Mouse (Mus musculus): ENCODE results near the gene Il4i1. TPM values are rescaled to one million over a fixed set of nuclear protein-coding genes. Genes with fewer than 3 reads are reported as not detected.

Il4i1 gene
- polyA plus RNA-seq, 1 experiment: 9.7 TPM

DNA sequence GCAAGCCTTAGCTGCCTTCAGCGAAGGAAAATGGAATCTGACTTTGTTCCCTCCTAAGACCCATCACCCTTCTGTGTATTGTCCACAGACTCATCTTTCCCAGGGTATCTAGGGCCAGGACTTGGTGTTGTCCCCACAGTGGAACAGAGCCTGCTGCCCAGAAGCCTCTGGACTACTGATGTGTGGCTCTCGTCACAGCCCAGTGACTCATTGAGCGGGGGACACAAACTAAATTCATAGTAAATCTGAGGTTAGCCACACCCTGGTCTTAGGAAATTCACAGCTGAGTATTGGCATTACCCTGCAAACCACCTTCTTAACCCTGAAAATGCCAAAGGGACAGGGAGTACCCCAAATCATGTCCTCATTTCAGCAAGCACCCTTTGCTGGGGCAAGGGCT is 10.6 kb downstream of the Il4i1 start:
- TF ChIP-seq CTCF (conservative IDR thresholded peaks at IDR 0.05; ENCODE audit: insufficient read depth, insufficient read length, low read depth, low read length) (no peak), POLR2A (IDR thresholded peaks at IDR 0.05; ENCODE audit: low read depth, low read length) (no peak)
- no peak for DNase-seq
- Histone ChIP-seq H3K4me3 (ENCODE audit: insufficient read depth, low read depth, low read length) (no peak overlapping the region), H3K27ac (ENCODE audit: insufficient read depth, low read depth, low read length) (no peak overlapping the region), H3K27me3 (replicated peaks; ENCODE audit: control insufficient read depth, insufficient read depth, low read length) (no peaks in the 10 kb centered on the region), H3K36me3 (ENCODE audit: control insufficient read depth, insufficient read depth, low read length) (0 out of 2 replicates have a peak, but pooled peaks cover 2% of the 10 kb centered on the region), H3K4me1 (ENCODE audit: control insufficient read depth, insufficient read depth, low read length) (no peaks in the 10 kb centered on the region)
- 54% methylated on average over 3 of the region's 3 CpGs for WGBS

DNA sequence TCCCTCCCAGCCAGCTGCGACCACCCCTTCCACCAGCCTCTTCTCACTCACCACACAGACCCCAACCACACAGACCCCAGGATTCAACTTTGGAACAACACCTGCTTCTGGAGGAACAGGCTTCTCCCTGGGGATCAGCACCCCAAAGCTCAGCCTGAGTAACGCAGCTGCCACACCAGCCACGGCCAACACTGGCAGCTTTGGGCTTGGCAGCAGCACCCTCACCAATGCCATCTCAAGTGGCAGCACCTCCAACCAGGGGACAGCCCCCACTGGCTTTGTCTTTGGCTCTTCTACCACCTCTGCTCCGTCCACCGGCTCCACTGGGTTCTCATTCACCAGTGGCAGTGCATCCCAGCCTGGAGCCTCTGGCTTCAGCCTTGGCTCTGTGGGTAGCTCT is 12.5 kb downstream of the Il4i1 start:
- Histone ChIP-seq H3K27me3 (replicated peaks; ENCODE audit: control insufficient read depth, insufficient read depth, low read length) (no peaks in the 10 kb centered on the region), H3K36me3 (ENCODE audit: control insufficient read depth, insufficient read depth, low read length) (0 out of 2 replicates have a peak, but pooled peaks cover 2% of the 10 kb centered on the region), H3K27ac (ENCODE audit: insufficient read depth, low read depth, low read length) (no peak overlapping the region), H3K4me1 (ENCODE audit: control insufficient read depth, insufficient read depth, low read length) (no peaks in the 10 kb centered on the region), H3K4me3 (ENCODE audit: insufficient read depth, low read depth, low read length) (no peak overlapping the region)
- TF ChIP-seq POLR2A (IDR thresholded peaks at IDR 0.05; ENCODE audit: low read depth, low read length): no peak
- TF ChIP-seq CTCF (conservative IDR thresholded peaks at IDR 0.05; ENCODE audit: insufficient read depth, insufficient read length, low read depth, low read length): no peak
- 91% methylated on average over 5 of the region's 5 CpGs for WGBS
- DNase-seq: no peak

DNA sequence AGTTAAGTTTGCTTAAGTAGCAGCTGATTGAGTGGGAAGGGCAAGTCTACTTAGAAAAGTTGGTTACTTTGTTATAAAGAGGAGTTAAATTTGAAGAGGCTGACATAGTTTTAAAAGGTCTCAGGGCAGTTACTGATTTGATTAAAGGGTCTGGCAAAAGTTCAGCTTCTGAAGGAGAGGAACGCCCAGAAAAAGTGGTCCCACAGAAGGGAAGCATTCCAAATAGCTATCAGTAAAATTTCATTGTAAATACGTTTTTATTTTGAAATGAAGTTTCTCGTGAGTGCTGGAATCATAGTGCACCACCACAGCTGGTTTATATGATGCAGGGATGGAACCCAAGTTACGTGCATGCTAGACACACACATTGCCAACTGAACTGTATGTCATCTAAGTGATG is 16.6 kb downstream of the Il4i1 start:
- 68% methylated on average over 4 of the region's 4 CpGs for WGBS
- no peak for DNase-seq
- no peak overlapping the region for H3K27ac ChIP-seq (ENCODE audit: insufficient read depth, low read depth, low read length)
- H3K36me3 ChIP-seq (ENCODE audit: control insufficient read depth, insufficient read depth, low read length): 0 out of 2 replicates have a peak, but pooled peaks cover 2% of the 10 kb centered on the region
- H3K4me1 ChIP-seq (ENCODE audit: control insufficient read depth, insufficient read depth, low read length): no peaks in the 10 kb centered on the region
- TF ChIP-seq CTCF (conservative IDR thresholded peaks at IDR 0.05; ENCODE audit: insufficient read depth, insufficient read length, low read depth, low read length) (no peak), POLR2A (IDR thresholded peaks at IDR 0.05; ENCODE audit: low read depth, low read length) (no peak)
- no peaks in the 10 kb centered on the region for H3K27me3 ChIP-seq (replicated peaks; ENCODE audit: control insufficient read depth, insufficient read depth, low read length)
- H3K4me3 ChIP-seq (ENCODE audit: insufficient read depth, low read depth, low read length): no peak overlapping the region

DNA sequence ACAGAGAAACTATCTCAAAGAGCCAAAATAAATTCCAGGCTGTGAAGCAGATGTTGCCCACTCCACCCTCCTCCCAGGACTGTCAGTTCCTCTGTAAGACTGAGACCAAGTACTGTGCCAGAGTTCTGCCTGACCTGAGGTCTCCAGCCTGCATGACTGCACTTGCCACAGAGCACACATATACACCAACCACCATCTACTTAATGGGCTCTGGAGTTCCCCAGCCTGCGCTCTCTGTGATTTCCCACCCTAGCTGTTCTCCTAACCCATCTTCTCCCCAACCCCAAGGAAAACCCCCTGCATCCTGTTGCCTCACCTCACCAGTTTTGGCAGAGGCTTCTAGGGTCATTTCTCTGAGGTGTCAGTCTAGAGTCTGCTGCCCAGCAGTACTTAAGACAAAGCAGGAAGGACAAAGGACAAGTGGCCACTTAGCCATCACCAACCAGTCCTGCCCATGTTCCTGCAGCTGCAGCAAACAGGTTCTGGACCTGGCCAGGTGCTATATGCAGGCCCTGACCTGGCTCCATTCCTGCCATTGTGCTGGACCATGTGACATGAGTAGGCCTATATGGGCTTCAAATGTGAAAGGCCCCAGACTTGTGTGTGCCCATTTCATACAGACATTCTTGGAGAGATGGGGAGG is 19.3 kb downstream of the Il4i1 start:
- TF ChIP-seq POLR2A (IDR thresholded peaks at IDR 0.05; ENCODE audit: low read depth, low read length): no peak
- no peak for TF ChIP-seq CTCF (conservative IDR thresholded peaks at IDR 0.05; ENCODE audit: insufficient read depth, insufficient read length, low read depth, low read length)
- Histone ChIP-seq H3K27me3 (replicated peaks; ENCODE audit: control insufficient read depth, insufficient read depth, low read length) (no peaks in the 10 kb centered on the region), H3K27ac (ENCODE audit: insufficient read depth, low read depth, low read length) (no peak overlapping the region), H3K4me3 (ENCODE audit: insufficient read depth, low read depth, low read length) (no peak overlapping the region), H3K36me3 (ENCODE audit: control insufficient read depth, insufficient read depth, low read length) (no peaks in the 10 kb centered on the region), H3K4me1 (ENCODE audit: control insufficient read depth, insufficient read depth, low read length) (no peaks in the 10 kb centered on the region)
- DNase-seq: no peak
- 82% methylated on average over 1 of the region's 1 CpGs for WGBS

DNA sequence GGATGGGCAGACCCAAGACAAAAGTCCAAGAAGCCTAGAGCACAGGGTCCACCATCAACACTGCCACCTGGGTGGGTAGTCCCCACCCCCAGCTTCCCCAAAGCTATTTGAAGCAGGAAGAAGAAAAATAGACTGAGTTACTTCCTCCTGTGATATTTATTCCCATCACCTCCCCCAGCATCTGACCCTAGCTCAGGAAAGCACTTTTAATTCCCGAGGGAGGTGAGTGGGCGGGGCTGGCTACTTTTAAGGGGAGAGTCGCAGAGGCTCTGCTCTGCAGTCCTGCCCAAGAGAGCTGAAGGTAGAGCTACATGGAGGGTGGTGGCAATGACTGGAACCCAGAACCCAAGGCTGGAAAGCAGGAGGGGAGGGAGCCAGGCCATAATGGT is 19.8 kb downstream of the Il4i1 start:
- H3K4me3 ChIP-seq (ENCODE audit: insufficient read depth, low read depth, low read length): no peak overlapping the region
- TF ChIP-seq POLR2A (IDR thresholded peaks at IDR 0.05; ENCODE audit: low read depth, low read length): no peak
- no peak for TF ChIP-seq CTCF (conservative IDR thresholded peaks at IDR 0.05; ENCODE audit: insufficient read depth, insufficient read length, low read depth, low read length)

DNA sequence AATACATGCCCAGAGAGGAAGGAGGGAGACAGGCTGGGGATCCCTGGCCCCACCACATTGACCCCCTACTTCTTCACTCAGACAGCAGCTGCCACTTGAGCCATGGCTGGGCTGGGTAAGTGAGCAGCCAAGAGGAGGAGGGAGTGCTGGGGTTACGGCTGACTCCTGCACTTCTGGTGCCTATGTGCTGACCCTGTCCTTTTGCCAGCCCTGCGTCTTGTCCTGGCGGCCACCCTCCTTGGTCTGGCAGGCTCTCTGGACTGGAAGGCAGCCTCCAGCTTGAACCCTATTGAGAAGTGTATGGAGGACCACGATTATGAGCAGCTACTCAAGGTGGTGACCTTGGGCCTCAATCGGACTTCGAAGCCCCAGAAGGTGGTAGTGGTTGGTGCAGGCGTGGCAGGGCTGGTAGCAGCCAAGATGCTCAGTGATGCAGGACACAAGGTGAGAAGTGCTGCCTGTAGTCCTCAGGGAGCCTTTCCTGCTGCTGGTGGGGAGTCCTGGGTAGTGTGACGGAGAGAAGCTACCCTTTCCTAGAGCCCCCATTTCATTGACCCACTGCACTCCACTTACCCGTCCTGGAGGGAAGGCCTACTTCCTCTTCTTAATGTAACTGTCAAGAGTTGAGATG is 20.4 kb downstream of the Il4i1 start:
- Histone ChIP-seq H3K4me1 (ENCODE audit: control insufficient read depth, insufficient read depth, low read length) (no peaks in the 10 kb centered on the region), H3K27ac (ENCODE audit: insufficient read depth, low read depth, low read length) (no peak overlapping the region), H3K4me3 (ENCODE audit: insufficient read depth, low read depth, low read length) (no peak overlapping the region), H3K27me3 (replicated peaks; ENCODE audit: control insufficient read depth, insufficient read depth, low read length) (no peaks in the 10 kb centered on the region), H3K36me3 (ENCODE audit: control insufficient read depth, insufficient read depth, low read length) (no peaks in the 10 kb centered on the region)
- 65% methylated on average over 9 of the region's 9 CpGs for WGBS
- DNase-seq: no peak
- TF ChIP-seq POLR2A (IDR thresholded peaks at IDR 0.05; ENCODE audit: low read depth, low read length): no peak

More for the DNA sequence above, 19.8 kb downstream of the Il4i1 start:
- H3K4me1 ChIP-seq (ENCODE audit: control insufficient read depth, insufficient read depth, low read length): no peaks in the 10 kb centered on the region
- H3K36me3 ChIP-seq (ENCODE audit: control insufficient read depth, insufficient read depth, low read length): no peaks in the 10 kb centered on the region
- 34% methylated on average over 3 of the region's 3 CpGs for WGBS
- H3K27ac ChIP-seq (ENCODE audit: insufficient read depth, low read depth, low read length): no peak overlapping the region
- DNase-seq: peak; percentile 41
- no peaks in the 10 kb centered on the region for H3K27me3 ChIP-seq (replicated peaks; ENCODE audit: control insufficient read depth, insufficient read depth, low read length)

DNA sequence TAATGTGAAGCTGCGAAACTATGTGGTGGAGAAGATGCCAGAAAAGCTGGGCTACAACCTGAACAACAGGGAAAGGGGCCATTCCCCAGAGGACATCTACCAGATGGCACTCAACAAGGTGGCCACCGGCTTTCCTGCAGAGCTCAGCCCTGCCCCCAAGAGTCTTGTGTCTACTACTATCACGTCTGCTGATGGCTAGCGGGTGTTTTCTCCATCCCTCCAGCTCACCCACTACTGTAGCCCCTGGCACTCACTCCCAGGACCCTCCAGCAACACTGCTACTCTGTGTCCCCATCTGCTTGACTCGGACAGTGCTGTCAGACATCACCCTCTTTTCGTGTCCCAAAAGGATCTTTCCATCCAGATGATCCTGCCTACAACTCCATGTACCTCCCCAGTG is 21.9 kb downstream of the Il4i1 start:
- no peak for DNase-seq
- TF ChIP-seq POLR2A (IDR thresholded peaks at IDR 0.05; ENCODE audit: low read depth, low read length): no peak
- no peak for TF ChIP-seq CTCF (conservative IDR thresholded peaks at IDR 0.05; ENCODE audit: insufficient read depth, insufficient read length, low read depth, low read length)
- H3K4me3 ChIP-seq (ENCODE audit: insufficient read depth, low read depth, low read length): no peak overlapping the region
- WGBS: 96% methylated on average over 6 of the region's 6 CpGs
- H3K27ac ChIP-seq (ENCODE audit: insufficient read depth, low read depth, low read length): no peak overlapping the region
- no peaks in the 10 kb centered on the region; the same call in 1 of the 2 replicates for H3K36me3 ChIP-seq (ENCODE audit: control insufficient read depth, insufficient read depth, low read length)
- no peaks in the 10 kb centered on the region for H3K27me3 ChIP-seq (replicated peaks; ENCODE audit: control insufficient read depth, insufficient read depth, low read length)
- H3K4me1 ChIP-seq (ENCODE audit: control insufficient read depth, insufficient read depth, low read length): no peaks in the 10 kb centered on the region
